Mouse (Mus musculus): ENCODE results near the gene Rasa2. TPM values are rescaled to one million over a fixed set of nuclear protein-coding genes. Genes with fewer than 3 reads are reported as not detected.
"Not testable (repeated sequence)": the region's sequence is repeated elsewhere in the genome, so short reads cannot be mapped to it uniquely, and the experiment has no call there.

Gene Rasa2
- polyA plus RNA-seq, 1 experiment = 3.0 TPM

GRCm38 (mm10) chr9:96644840-96645239, 13.4 kb upstream of the Rasa2 start:
- 85% methylated on average over 2 of the region's 2 CpGs for WGBS
- no peak for DNase-seq (ENCODE audit: low read depth, low spot score)

DNA sequence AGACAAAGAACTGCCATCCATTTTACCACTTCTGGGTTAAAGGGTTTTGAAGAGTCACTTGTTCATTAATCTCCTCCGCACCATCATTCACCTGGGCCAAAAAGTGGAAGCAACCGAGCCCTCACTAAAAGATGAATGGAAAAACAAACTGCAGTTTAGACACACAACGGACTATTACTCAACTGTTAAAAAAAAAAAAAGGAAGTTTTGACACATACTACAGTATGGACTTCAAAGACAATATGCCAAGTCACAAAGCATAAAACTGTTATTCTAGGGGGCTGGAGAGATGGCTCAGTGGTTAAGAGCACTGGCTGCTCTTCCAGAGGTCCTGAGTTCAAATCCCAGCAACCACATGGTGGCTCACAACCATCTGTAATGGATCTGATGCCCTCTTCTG, 12.6 kb upstream of the Rasa2 start:
- WGBS = 84% methylated on average over 3 of the region's 3 CpGs
- not testable (repeated sequence) for DNase-seq (ENCODE audit: low read depth, low spot score)

GRCm38 (mm10) chr9:96639451-96639850, 8.0 kb upstream of the Rasa2 start:
- 91% methylated on average over 7 of the region's 7 CpGs for WGBS
- DNase-seq (ENCODE audit: low read depth, low spot score) = no peak

GRCm38 (mm10) chr9:96638508-96638907, 7.1 kb upstream of the Rasa2 start:
- 50% methylated on average over 7 of the region's 7 CpGs for WGBS
- DNase-seq (ENCODE audit: low read depth, low spot score) = no peak

- WGBS = 82% methylated on average over 7 of the region's 7 CpGs
- DNase-seq (ENCODE audit: low read depth, low spot score) = no peak
These were observed 5.7 kb upstream of the Rasa2 start for GRCm38 (mm10) chr9:96637157-96637548.

- 78% methylated on average over 9 of the region's 9 CpGs for WGBS
- no peak for DNase-seq (ENCODE audit: low read depth, low spot score)
These were observed 5.2 kb upstream of the Rasa2 start for GRCm38 (mm10) chr9:96636423-96637156.

DNA sequence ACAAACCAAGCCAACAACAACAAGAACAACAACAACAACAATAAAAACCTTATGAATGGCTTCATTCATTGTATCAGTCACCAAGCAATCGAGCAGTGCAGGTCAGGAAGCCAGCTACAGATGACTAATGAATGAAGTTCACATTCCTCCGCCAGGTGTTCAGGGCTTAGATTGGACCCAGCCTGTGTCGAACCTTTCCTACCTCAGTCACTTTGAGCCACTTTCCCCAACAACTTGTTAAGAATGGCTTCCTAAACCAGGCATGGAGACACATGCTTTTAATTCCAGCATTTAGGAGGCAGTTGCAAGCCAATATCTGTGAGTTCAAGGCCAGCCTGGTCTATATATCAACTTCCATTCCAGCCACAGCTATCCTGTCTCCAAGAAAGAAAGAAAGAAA, 4.5 kb upstream of the Rasa2 start:
- DNase-seq (ENCODE audit: low read depth, low spot score) = no peak
- WGBS = 64% methylated on average over 3 of the region's 3 CpGs

DNA sequence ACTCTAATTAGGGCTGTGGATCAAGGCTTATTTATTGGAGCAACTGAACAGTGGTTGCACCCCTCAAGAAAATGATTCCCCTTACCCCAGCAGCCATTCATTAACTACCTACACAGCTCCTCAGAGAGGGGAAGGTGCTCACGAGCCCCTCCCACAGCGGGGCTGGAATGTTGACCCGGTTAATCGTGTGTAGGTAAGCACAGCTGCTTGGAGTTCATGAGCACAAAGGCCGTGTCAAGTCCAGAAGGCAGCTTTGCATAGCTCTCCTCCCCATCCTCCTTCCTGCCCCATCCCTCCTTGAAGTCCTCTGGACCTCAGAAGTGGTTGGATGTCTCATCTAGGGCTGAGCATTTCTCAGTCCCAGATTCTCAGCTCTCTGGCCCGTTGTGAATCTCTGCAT, 3.8 kb upstream of the Rasa2 start:
- 26% methylated on average over 6 of the region's 6 CpGs for WGBS
- no peak for DNase-seq (ENCODE audit: low read depth, low spot score)

DNA sequence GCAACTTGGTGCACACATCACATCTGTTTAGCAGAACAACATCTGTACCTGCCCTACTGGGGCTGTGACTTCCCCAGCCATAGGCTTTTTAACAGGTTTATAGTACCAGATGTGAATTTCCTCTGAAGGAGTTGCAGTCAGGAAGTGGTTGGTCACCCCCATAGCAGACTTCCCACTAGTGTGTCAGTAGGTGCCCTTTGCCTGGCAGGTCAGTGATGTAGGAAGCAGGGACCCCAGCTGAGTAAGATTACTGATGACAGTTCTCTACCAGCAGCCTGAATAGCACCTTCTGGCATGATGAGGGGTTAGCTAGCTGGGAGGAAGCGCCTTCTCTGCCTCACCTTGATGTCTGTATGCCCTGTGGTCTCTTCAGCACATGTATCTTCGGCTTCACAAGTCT, 2.4 kb upstream of the Rasa2 start:
- no peak for DNase-seq (ENCODE audit: low read depth, low spot score)
- 95% methylated on average over 2 of the region's 2 CpGs for WGBS

- WGBS = 32% methylated on average over 7 of the region's 7 CpGs
- no peak for DNase-seq (ENCODE audit: low read depth, low spot score)
These were observed 1.3 kb upstream of the Rasa2 start for GRCm38 (mm10) chr9:96632756-96633155.

GRCm38 (mm10) chr9:96632073-96632690, 765 bp upstream of the Rasa2 start:
- DNase-seq (ENCODE audit: low read depth, low spot score) = peak; percentile 59
- 28% methylated on average over 6 of the region's 6 CpGs for WGBS

- under 1% methylated on average over 100 of the region's 105 CpGs for WGBS
- DNase-seq (ENCODE audit: low read depth, low spot score) = no peak
These were observed 637 bp downstream of the Rasa2 start for GRCm38 (mm10) chr9:96630571-96631388.

DNA sequence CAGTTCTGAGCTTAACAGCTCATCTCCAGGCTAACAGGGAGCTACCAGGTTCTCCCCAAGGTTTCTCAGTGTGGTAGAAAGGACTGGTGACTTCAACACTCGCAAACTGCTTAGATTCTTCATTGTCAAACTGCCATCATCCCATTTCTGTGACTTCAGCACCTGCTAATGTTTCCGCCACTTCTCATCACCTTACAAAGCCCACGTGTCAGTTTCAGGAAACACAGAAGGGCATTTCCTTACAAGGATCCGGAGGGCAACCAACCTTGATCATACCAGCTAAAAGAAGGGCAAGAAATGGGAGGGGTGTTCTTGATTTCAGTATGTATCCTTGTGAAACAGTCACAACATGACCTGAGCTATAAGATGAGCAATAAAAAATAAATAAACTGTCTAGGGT, 2.3 kb downstream of the Rasa2 start:
- 48% methylated on average over 4 of the region's 4 CpGs for WGBS

GRCm38 (mm10) chr9:96627557-96628085, 3.8 kb downstream of the Rasa2 start:
- WGBS = 40% methylated on average over 5 of the region's 5 CpGs

More for the DNA sequence above, 2.3 kb downstream of the Rasa2 start:
- no peak for DNase-seq (ENCODE audit: low read depth, low spot score)

GRCm38 (mm10) chr9:96627042-96627441, 4.4 kb downstream of the Rasa2 start:
- no peak for DNase-seq (ENCODE audit: low read depth, low spot score)
- 73% methylated on average over 1 of the region's 1 CpGs for WGBS

More at GRCm38 (mm10) chr9:96627557-96628085, 3.8 kb downstream of the Rasa2 start:
- no peak for DNase-seq (ENCODE audit: low read depth, low spot score)

DNA sequence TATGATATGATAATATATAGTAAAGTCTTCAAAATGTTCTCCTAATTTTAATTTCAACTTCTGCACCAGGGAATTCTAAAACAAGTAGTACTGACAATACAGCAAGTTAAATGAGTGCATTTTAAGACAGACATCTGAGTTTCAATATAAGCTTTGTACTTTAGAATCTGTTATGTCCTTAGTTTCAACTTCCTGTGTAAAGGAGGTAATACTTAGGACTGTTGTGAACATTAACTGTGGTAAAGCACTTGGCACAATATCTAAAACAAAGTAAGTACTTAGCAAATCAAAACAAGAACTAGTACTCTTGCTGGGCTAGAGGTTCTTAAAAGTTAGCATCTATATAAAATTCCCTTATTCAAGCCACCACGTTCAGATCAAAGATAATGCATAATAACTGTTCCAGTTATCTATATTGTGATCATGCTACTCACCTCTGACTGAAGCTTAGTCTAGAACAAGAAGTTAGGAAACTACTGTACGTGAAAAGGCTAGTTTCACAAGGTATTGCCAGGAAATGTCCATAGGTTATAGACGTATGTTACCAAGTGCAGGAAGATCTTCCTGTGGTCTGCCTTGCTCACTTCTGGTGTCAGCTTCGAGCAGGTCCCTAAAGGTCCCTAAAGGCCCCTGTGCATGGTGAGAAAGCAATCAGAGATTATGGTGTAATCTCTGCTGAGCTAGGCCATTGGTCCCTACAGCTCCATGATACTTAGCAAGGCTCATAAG, 12.8 kb downstream of the Rasa2 start:
- 61% methylated on average over 4 of the region's 4 CpGs for WGBS
- no peak for DNase-seq (ENCODE audit: low read depth, low spot score)

DNA sequence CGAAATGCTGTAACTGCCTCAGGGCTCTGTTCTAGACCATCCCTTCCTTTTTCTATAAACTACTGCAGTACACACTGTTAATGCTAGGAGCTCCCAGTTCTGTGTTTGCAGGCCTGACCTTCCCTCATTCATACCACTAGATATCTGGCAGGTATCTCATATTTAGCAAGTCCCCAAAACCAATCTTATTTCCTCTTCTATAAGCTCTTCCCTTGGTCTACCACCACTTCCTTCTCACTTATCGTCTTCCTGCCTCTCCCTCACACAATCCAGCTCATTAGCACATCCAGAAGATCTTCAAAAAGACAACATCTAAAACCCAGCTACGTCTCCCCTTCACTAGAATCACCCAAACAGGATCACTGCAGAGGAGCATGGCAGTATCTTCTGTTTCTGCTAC, 19.1 kb downstream of the Rasa2 start:
- no peak for DNase-seq (ENCODE audit: low read depth, low spot score)
- 74% methylated on average over 3 of the region's 3 CpGs for WGBS

GRCm38 (mm10) chr9:96611693-96612293, 19.6 kb downstream of the Rasa2 start:
- 46% methylated on average over 8 of the region's 8 CpGs for WGBS
- no peak for DNase-seq (ENCODE audit: low read depth, low spot score)

DNA sequence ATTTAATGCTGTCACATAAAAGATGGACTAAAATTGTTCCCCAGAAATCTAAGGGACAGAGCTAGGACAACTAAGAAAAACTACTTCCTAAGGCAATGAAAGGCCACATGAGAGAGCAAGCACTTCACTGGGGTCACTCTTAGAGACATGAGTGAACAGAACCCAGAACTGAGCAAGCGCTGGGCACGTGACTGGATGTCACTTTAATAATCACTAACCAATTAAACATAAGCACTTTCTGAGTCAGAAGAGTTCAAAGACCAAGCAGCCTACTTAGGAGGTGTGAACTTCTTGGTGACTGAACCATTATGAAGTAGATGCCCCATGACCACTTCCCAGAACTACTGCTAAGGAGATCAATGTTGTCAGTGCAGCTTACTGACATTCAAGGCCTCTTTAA, 20.6 kb downstream of the Rasa2 start:
- DNase-seq (ENCODE audit: low read depth, low spot score) = no peak
- 92% methylated on average over 2 of the region's 2 CpGs for WGBS
